Mouse (Mus musculus): Measurements from ENCODE around the gene Epyc. TPM values are rescaled to one million over a fixed set of nuclear protein-coding genes. Genes with fewer than 3 reads are reported as not detected.

Gene Epyc
- polyA plus RNA-seq, 1 experiment from 2014 or later: 5.4 TPM

- no peaks in the 10 kb centered on the region for H3K27me3 ChIP-seq (replicated peaks)
- H3K9me3 ChIP-seq (replicated peaks): no peaks in the 10 kb centered on the region
- H3K9ac ChIP-seq (replicated peaks): no peak overlapping the region
- H3K4me2 ChIP-seq: no peak overlapping the region
- WGBS: 52% methylated on average over 4 of the region's 4 CpGs
- no peak overlapping the region for H3K27ac ChIP-seq (replicated peaks)
- no peak overlapping the region for H3K4me3 ChIP-seq (replicated peaks)
- H3K4me1 ChIP-seq: no peaks in the 10 kb centered on the region
- no peaks in the 10 kb centered on the region for H3K36me3 ChIP-seq
- no peak for ATAC-seq (ENCODE audit: low FRiP score)
Measured at GRCm38 (mm10) chr10:97668656-97669055, 24.8 kb downstream of the Epyc start.

DNA sequence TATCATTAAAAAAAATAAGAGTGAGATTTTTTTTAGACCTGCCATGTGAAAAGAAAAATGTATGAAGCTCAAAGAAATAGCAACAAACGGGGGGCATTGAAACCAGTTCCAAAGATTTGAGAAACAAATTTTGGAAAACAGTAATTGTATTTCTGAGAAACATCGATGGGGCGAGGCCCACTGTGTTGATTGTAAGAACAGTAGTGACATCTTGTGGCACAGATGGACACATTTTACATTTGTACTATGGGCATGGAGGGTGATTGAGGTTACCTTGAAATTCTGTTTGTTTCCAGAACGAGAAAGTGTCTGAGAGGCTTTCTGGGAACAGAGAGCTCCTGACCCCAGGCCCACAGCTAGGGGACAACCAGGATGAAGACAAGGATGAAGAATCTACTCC, 26.3 kb downstream of the Epyc start:
- no peaks in the 10 kb centered on the region for H3K36me3 ChIP-seq
- no peak overlapping the region for H3K9ac ChIP-seq (replicated peaks)
- no peak overlapping the region for H3K4me3 ChIP-seq (replicated peaks)
- H3K27ac ChIP-seq (replicated peaks): no peak overlapping the region
- no peak for ATAC-seq (ENCODE audit: low FRiP score)
- H3K27me3 ChIP-seq (replicated peaks): no peaks in the 10 kb centered on the region
- H3K4me1 ChIP-seq: no peaks in the 10 kb centered on the region
- H3K4me2 ChIP-seq: no peak overlapping the region
- 81% methylated on average over 4 of the region's 4 CpGs for WGBS
- H3K9me3 ChIP-seq (replicated peaks): no peaks in the 10 kb centered on the region

- WGBS: 80% methylated on average over 2 of the region's 2 CpGs
- Histone ChIP-seq H3K9ac (replicated peaks) (no peak overlapping the region), H3K36me3 (no peaks in the 10 kb centered on the region), H3K27me3 (replicated peaks) (no peaks in the 10 kb centered on the region), H3K9me3 (replicated peaks) (no peaks in the 10 kb centered on the region), H3K4me3 (replicated peaks) (no peak overlapping the region), H3K4me2 (no peak overlapping the region), H3K4me1 (no peaks in the 10 kb centered on the region), H3K27ac (replicated peaks) (no peak overlapping the region)
- ATAC-seq (ENCODE audit: low FRiP score): no peak
Measured at GRCm38 (mm10) chr10:97673239-97673638, 29.4 kb downstream of the Epyc start.

DNA sequence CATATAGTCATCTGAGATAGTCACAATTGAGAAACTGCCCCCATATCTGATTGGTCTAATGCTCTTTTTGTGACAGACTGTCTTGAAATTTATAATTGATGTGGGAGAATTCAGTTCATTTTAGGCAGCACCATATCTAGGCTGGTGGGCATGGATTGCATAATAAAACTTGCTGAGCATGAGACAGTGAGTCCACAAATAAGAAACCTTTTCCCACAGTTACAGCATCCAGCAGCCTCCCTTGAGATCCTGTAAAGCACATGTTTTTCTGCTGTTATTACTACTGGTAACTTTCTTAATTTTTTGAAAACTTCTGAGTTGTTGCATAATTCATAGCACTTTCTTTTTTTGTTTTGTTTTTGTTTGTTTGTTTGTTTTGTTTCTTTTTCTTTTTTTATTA, 39.1 kb downstream of the Epyc start:
- Histone ChIP-seq H3K9me3 (replicated peaks) (no peaks in the 10 kb centered on the region), H3K36me3 (no peaks in the 10 kb centered on the region), H3K4me2 (no peak overlapping the region), H3K27me3 (replicated peaks) (no peaks in the 10 kb centered on the region), H3K4me3 (replicated peaks) (no peak overlapping the region), H3K27ac (replicated peaks) (no peak overlapping the region), H3K4me1 (no peaks in the 10 kb centered on the region), H3K9ac (replicated peaks) (no peak overlapping the region)
- ATAC-seq (ENCODE audit: low FRiP score): no peak

GRCm38 (mm10) chr10:97687198-97687597, 43.3 kb downstream of the Epyc start:
- Histone ChIP-seq H3K9ac (replicated peaks) (no peak overlapping the region), H3K4me2 (no peak overlapping the region), H3K9me3 (replicated peaks) (no peaks in the 10 kb centered on the region), H3K4me1 (no peaks in the 10 kb centered on the region), H3K36me3 (no peaks in the 10 kb centered on the region), H3K27ac (replicated peaks) (no peak overlapping the region), H3K27me3 (replicated peaks) (no peaks in the 10 kb centered on the region), H3K4me3 (replicated peaks) (no peak overlapping the region)
- whole genome bisulfite sequencing: 62% methylated on average over 1 of the region's 1 CpGs
- ATAC-seq (ENCODE audit: low FRiP score): no peak

GRCm38 (mm10) chr10:97689425-97689824, 45.6 kb downstream of the Epyc start:
- Histone ChIP-seq H3K4me3 (replicated peaks) (no peak overlapping the region), H3K36me3 (no peaks in the 10 kb centered on the region), H3K27me3 (replicated peaks) (no peaks in the 10 kb centered on the region), H3K27ac (replicated peaks) (no peak overlapping the region), H3K9ac (replicated peaks) (no peak overlapping the region), H3K4me1 (no peaks in the 10 kb centered on the region), H3K9me3 (replicated peaks) (no peaks in the 10 kb centered on the region), H3K4me2 (no peak overlapping the region)
- WGBS: 71% methylated on average over 3 of the region's 3 CpGs
- ATAC-seq (ENCODE audit: low FRiP score): peak; percentile 50; the same call in 1 of the 2 replicates

GRCm38 (mm10) chr10:97692913-97693312, 49.0 kb downstream of the Epyc start, which contains the start of gene Ccer1:
Gene Ccer1, plus strand, starts transcription at chr10:97693059.
- Histone ChIP-seq H3K4me2 (no peak within 1 kb of the TSS), H3K9me3 (replicated peaks) (no peaks in the 10 kb centered on the region), H3K4me3 (replicated peaks) (no peak within 1 kb of the TSS), H3K27ac (replicated peaks) (no peak within 1 kb of the TSS), H3K4me1 (no peaks in the 10 kb centered on the region), H3K27me3 (replicated peaks) (no peaks in the 10 kb centered on the region), H3K9ac (replicated peaks) (no peak within 1 kb of the TSS), H3K36me3 (no peaks in the 10 kb centered on the region)
- 79% methylated on average over 20 of the region's 20 CpGs for WGBS
- ATAC-seq (ENCODE audit: low FRiP score): no peak

GRCm38 (mm10) chr10:97693398-97694135, 49.7 kb downstream of the Epyc start:
- Histone ChIP-seq H3K4me2 (no peak overlapping the region), H3K9me3 (replicated peaks) (no peaks in the 10 kb centered on the region)
- 94% methylated on average over 37 of the region's 37 CpGs for WGBS

GRCm38 (mm10) chr10:97702321-97702720, 58.5 kb downstream of the Epyc start:
- Histone ChIP-seq H3K9me3 (replicated peaks) (no peaks in the 10 kb centered on the region), H3K4me1 (no peaks in the 10 kb centered on the region), H3K27me3 (replicated peaks) (no peaks in the 10 kb centered on the region), H3K4me2 (no peak overlapping the region), H3K27ac (replicated peaks) (no peak overlapping the region), H3K9ac (replicated peaks) (no peak overlapping the region), H3K4me3 (replicated peaks) (no peak overlapping the region), H3K36me3 (no peaks in the 10 kb centered on the region)
- no peak for ATAC-seq (ENCODE audit: low FRiP score)

More at GRCm38 (mm10) chr10:97693398-97694135, 49.7 kb downstream of the Epyc start:
- Histone ChIP-seq H3K4me1 (no peaks in the 10 kb centered on the region), H3K4me3 (replicated peaks) (no peak overlapping the region), H3K27ac (replicated peaks) (no peak overlapping the region), H3K9ac (replicated peaks) (no peak overlapping the region), H3K36me3 (no peaks in the 10 kb centered on the region), H3K27me3 (replicated peaks) (no peaks in the 10 kb centered on the region)
- ATAC-seq (ENCODE audit: low FRiP score): no peak

DNA sequence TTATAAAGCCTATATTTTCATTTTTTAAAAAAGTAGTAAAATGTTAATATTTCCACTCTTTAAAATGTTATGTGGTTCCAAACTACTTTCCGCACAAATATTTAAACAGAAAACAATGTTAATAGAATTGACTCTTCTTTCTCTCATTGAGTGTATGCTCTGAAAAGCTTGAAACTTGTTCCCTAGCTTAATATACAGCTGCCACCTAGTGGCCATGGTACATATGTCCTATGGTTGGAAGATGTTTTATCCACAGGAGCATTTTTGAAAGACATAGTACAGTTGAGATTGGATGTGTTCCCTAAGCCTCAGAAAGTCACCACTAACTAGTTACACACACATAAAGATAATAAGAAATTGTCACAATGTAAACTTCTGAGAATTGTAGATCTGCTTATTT, 60.7 kb downstream of the Epyc start:
- Histone ChIP-seq H3K9ac (replicated peaks) (no peak overlapping the region), H3K27me3 (replicated peaks) (no peaks in the 10 kb centered on the region), H3K4me3 (replicated peaks) (no peak overlapping the region), H3K36me3 (no peaks in the 10 kb centered on the region), H3K27ac (replicated peaks) (no peak overlapping the region), H3K4me2 (no peak overlapping the region), H3K4me1 (no peaks in the 10 kb centered on the region), H3K9me3 (replicated peaks) (no peaks in the 10 kb centered on the region)
- WGBS: 48% methylated on average over 1 of the region's 1 CpGs
- no peak; the same call in 1 of the 2 replicates for ATAC-seq (ENCODE audit: low FRiP score)

GRCm38 (mm10) chr10:97712687-97713086, 68.8 kb downstream of the Epyc start:
- no peak overlapping the region for H3K4me2 ChIP-seq
- H3K4me1 ChIP-seq: no peaks in the 10 kb centered on the region
- no peaks in the 10 kb centered on the region for H3K36me3 ChIP-seq
- H3K9me3 ChIP-seq (replicated peaks): no peaks in the 10 kb centered on the region
- H3K4me3 ChIP-seq (replicated peaks): no peak overlapping the region
- H3K27me3 ChIP-seq (replicated peaks): no peaks in the 10 kb centered on the region
- H3K9ac ChIP-seq (replicated peaks): no peak overlapping the region
- 3% methylated on average over 5 of the region's 5 CpGs for WGBS
- H3K27ac ChIP-seq (replicated peaks): no peak overlapping the region
- peak; percentile 65 for ATAC-seq (ENCODE audit: low FRiP score)

GRCm38 (mm10) chr10:97714584-97714983, 70.7 kb downstream of the Epyc start:
- Histone ChIP-seq H3K9ac (replicated peaks) (no peak overlapping the region), H3K4me3 (replicated peaks) (no peak overlapping the region), H3K4me2 (no peak overlapping the region), H3K27ac (replicated peaks) (no peak overlapping the region), H3K9me3 (replicated peaks) (no peaks in the 10 kb centered on the region), H3K36me3 (no peaks in the 10 kb centered on the region), H3K27me3 (replicated peaks) (no peaks in the 10 kb centered on the region), H3K4me1 (no peaks in the 10 kb centered on the region)
- ATAC-seq (ENCODE audit: low FRiP score): no peak
- WGBS: 60% methylated on average over 4 of the region's 4 CpGs
